Mouse (Mus musculus) neutrophil, adult 65 days (primary cell): ENCODE measurements around the gene 4931422A03Rik. TPM values are rescaled to one million over a fixed set of nuclear protein-coding genes. Genes with fewer than 3 reads are reported as not detected.

Source experiments
- total RNA-seq: library from RNA; stranded (reverse); gene quantifications from 2 replicates; pipeline ENCODE4 v1.2.4, GENCODE M21; 2023

The 4931422A03Rik gene
- total RNA-seq: not detected in 2 replicates

GRCm38 (mm10) chr2:104028139-104028723, at the start of gene 4931422A03Rik:
TSS of gene 4931422A03Rik (minus strand) at chr2:104028361.

GRCm38 (mm10) chr2:104069704-104070185, 41.6 kb upstream of the 4931422A03Rik start, which contains the start of gene Cd59b:
TSS of gene Cd59b (plus strand) at chr2:104069849.

GRCm38 (mm10) chr2:104068450-104068849, 40.3 kb upstream of the 4931422A03Rik start, which contains the start of gene Gm10799:
TSS of gene Gm10799 (minus strand) at chr2:104068550.

GRCm38 (mm10) chr2:104065526-104065925, 37.4 kb upstream of the 4931422A03Rik start, which contains the start of gene Gm10912:
TSS of gene Gm10912 (plus strand) at chr2:104065826.

GRCm38 (mm10) chr2:104027458-104028138, 563 bp downstream of the 4931422A03Rik start, which contains the start of gene Fbxo3:
TSS of gene Fbxo3 (plus strand) at chr2:104027721.

GRCm38 (mm10) chr2:103957649-103958546, 70.3 kb downstream of the 4931422A03Rik start, which contains the start of gene Lmo2:
TSS of gene Lmo2 (plus strand) at chr2:103957986.

Other genes starting within 250 kb of the 4931422A03Rik start
- gene Caprin1, start 230.7 kb downstream of the 4931422A03Rik start, total RNA-seq: 184 and 234 TPM in 2 replicates
- 52.5 and 75.0 TPM in 2 replicates for gene Lmo2, start 70.4 kb downstream of the 4931422A03Rik start, total RNA-seq
- gene Fbxo3, start 640 bp downstream of the 4931422A03Rik start, total RNA-seq: 26.7 and 34.3 TPM in 2 replicates
- gene Gm10912, start 37.5 kb upstream of the 4931422A03Rik start, total RNA-seq: 0.38 TPM in 1 of 2 replicates, not detected in the other
- not detected in 2 replicates for gene Gm10799, start 40.2 kb upstream of the 4931422A03Rik start, total RNA-seq
- not detected in 2 replicates for gene Cd59b, start 41.5 kb upstream of the 4931422A03Rik start, total RNA-seq
- gene Cd59a, start 67.4 kb upstream of the 4931422A03Rik start, total RNA-seq: not detected in 2 replicates
- gene A930018P22Rik, start 94.4 kb upstream of the 4931422A03Rik start, total RNA-seq: not detected in 2 replicates